Mouse (Mus musculus) left cerebral cortex, adult 2 months (tissue): ENCODE results near the gene Trip12. TPM values are rescaled to one million over a fixed set of nuclear protein-coding genes. Genes with fewer than 3 reads are reported as not detected.

Experiments used
- DNase-seq, 2 experiments: peaks; one replicate each; pipeline ENCODE4 v3.0.0; 2021 to 2022; ENCODE audit warnings: low spot score in 2 of 2, mixed read lengths in 1 of 2; ENCODE audit errors: extremely low spot score in 1 of 2
- H3K27ac ChIP-seq: fragments of 200-600 bp; 2 replicates; pipeline ENCODE4 v1.8.1; 2022
- H3K4me3 ChIP-seq: fragments of 200-600 bp; 2 replicates; pipeline ENCODE4 v1.8.1; 2022
- CTCF ChIP-seq: fragments of 200-600 bp; IDR thresholded peaks from 2 replicates; pipeline ENCODE4 v1.8.1; 2022; ENCODE audit warnings: antibody characterized with exemption, mild to moderate bottlenecking, moderate library complexity
- intact Hi-C: fragments of 180-260 bp; cut with DNase I; formaldehyde crosslinking; loops from one replicate; pipeline ENCODE4 v1.15.1; 2025
- long read RNA-seq, 2 experiments: library from polyadenylated mRNA; stranded (forward); transcript quantifications; one replicate each; pipeline ENCODE4 v2.0.0; 2021; ENCODE audit warnings: borderline mapping rate in 2 of 2
- total RNA-seq, 2 experiments: library from RNA; stranded (reverse); gene quantifications; 2 replicates each; pipeline ENCODE4 v1.2.3; 2021

The Trip12 gene
- total RNA-seq = 100 to 1,000 TPM; 196 to 219 TPM
- long read RNA-seq, experiment 1, full-length matches to known transcripts = 6 of 59 reads
- long read RNA-seq, experiment 1, partial matches to known transcripts = 18 of 59 reads
- long read RNA-seq, experiment 1, other reads (novel, unspliced or antisense) = 35 of 59 reads
- long read RNA-seq, experiment 2, full-length matches to known transcripts = 6 of 45 reads
- long read RNA-seq, experiment 2, partial matches to known transcripts = 12 of 45 reads
- long read RNA-seq, experiment 2, other reads (novel, unspliced or antisense) = 27 of 45 reads

GRCm38 (mm10) chr1:84840018-84840664 is at the start of gene Trip12:
Trip12 (minus strand) TSS chr1:84840516.
- no peak; the same call in 1 of the 2 replicates for TF ChIP-seq CTCF
- Histone ChIP-seq H3K4me3 (peak within 1 kb of the TSS; percentile 74), H3K27ac (peak within 1 kb of the TSS; percentile 96)
- intact Hi-C loops = no loop called here
- no peak for DNase-seq

DNA sequence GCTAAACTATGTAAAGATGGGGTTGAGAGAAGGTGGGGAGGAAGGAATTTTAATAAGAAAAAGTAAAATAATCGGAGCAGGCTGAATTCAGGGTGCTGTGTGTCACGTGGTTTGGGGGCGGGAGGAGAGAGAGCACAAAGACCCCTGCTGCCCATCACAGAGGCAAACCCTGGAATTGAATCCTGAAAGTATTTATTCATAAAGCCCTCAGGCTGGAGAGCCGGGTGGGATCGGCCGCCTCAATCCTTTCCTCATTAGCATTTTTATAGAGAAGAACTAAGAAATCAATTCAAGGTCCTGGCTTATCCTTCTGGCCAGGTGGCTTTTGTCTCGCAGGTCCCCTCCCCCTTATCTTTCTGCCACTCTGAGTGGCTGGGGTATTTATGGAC is 49.7 kb upstream of the Trip12 start:
- DNase-seq = no peak
- intact Hi-C loops = no loop called here
- Histone ChIP-seq H3K27ac (no peak overlapping the region), H3K4me3 (no peak overlapping the region)
- TF ChIP-seq CTCF = no peak

- no peak overlapping the region for H3K4me3 ChIP-seq
- no peak overlapping the region for H3K27ac ChIP-seq
- intact Hi-C loops = loop anchor here (10.0 kb wide), 1 partner anchor 155 kb away; no protein-coding TSS in a partner anchor
- DNase-seq = no peak
- no peak for TF ChIP-seq CTCF
These were observed 49.2 kb upstream of the Trip12 start for GRCm38 (mm10) chr1:84889330-84890004.

DNA sequence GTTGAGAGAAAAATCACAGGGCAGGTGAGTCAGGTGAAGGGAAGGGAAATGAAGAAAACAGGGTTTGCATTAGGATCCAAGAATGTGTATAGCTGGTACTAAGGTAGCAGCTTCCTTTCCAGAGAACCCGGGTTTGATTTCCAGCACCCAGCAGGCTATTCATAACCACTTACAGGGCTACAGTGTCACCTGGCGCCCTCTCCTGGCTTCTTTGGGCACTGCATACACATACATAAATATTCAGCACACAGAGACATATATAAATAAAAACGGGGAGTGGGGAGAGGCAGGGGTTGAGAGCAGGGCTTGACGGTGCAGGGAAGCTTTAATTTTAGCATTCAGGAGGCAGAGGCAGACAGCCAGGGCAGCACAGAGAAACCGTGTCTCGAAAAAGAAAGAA is 45.6 kb upstream of the Trip12 start:
- TF ChIP-seq CTCF = peak; percentile 16
- DNase-seq = no peak
- intact Hi-C loops = loop anchor here (10.0 kb wide), 1 partner anchor 151 kb away; no protein-coding TSS in a partner anchor
- no peak overlapping the region for H3K27ac ChIP-seq
- no peak overlapping the region for H3K4me3 ChIP-seq

- no peak overlapping the region for H3K27ac ChIP-seq
- DNase-seq = no peak
- TF ChIP-seq CTCF = peak; percentile 54
- intact Hi-C loops = loop anchor here (10.0 kb wide), 1 partner anchor 150 kb away; no protein-coding TSS in a partner anchor
- no peak overlapping the region for H3K4me3 ChIP-seq
These were observed 44.9 kb upstream of the Trip12 start for GRCm38 (mm10) chr1:84885174-84885573.

DNA sequence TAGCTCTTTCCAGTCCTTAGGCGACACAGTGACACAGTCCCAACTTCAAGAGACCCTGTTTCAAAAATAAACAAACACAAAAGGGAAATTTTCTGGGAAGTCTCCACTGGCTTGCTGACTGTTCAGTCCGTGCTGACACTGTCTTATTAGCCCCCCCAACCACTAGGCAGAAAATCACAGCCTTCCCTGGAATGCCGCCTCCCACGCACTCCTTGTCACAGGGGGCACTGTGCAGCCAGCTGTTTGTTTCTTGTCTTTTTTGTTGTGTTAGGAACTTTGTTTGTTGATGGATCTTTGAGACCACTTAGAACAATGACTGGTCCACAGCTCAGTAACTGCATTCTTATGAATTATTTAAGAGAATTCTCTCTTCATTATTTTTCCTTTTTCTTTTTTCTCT is 43.6 kb upstream of the Trip12 start:
- no peak for DNase-seq
- Histone ChIP-seq H3K27ac (no peak overlapping the region), H3K4me3 (no peak overlapping the region)
- TF ChIP-seq CTCF = no peak
- intact Hi-C loops = loop anchor here (10.0 kb wide), 1 partner anchor 149 kb away; no protein-coding TSS in a partner anchor

- TF ChIP-seq CTCF = no peak
- no peak for DNase-seq
- H3K27ac ChIP-seq = no peak overlapping the region
- intact Hi-C loops = loop anchor here (10.0 kb wide), 1 partner anchor 148 kb away; no protein-coding TSS in a partner anchor
- no peak overlapping the region for H3K4me3 ChIP-seq
These were observed 42.6 kb upstream of the Trip12 start for GRCm38 (mm10) chr1:84882937-84883336.

- no peak for DNase-seq
- Histone ChIP-seq H3K4me3 (no peak overlapping the region), H3K27ac (no peak overlapping the region)
- no peak for TF ChIP-seq CTCF
- intact Hi-C loops = loop anchor here (10.0 kb wide), 1 partner anchor 147 kb away; no protein-coding TSS in a partner anchor
These were observed 41.8 kb upstream of the Trip12 start for GRCm38 (mm10) chr1:84882066-84882532.

DNA sequence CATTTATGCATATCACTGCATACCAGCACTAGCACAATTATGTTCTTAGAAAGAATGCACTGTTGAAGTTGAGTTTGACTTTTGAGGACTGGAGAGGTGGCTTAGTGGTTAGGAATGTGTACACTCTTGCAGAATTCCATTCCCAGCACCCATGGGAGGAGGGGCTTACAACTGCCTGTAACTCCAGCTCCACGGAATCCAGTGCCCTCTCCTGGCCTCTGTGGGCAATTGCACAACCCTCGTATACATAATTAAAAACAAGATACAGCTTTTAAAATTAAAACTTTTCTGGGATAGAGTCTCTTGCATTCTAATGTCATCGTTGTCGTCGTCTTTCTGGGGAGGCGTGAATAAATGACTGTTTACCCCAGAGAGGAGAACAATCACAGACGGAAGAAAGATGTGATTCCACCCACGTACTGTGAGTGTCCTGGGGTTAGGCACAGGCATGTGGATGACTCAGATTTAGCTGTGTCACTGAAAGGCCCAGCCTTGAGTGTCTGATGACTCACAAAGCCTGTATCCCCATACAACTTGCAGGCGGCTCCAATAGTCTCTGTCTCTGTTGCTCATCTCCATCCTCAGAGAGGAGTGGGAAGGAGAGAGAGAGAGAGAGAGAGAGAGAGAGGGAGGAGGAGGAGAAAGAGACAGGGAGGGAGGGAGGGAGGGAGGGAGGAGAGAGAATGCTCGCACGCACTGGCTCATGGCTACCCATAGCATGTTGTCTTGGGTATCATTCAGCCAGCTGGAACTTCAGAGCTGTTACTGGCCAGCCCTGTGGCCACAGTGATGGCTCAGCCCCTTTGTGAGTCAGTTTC is 41.1 kb upstream of the Trip12 start:
- H3K4me3 ChIP-seq = no peak overlapping the region
- H3K27ac ChIP-seq = no peak overlapping the region
- peak; percentile 29 to 45 for DNase-seq
- peak; percentile 43 for TF ChIP-seq CTCF
- intact Hi-C loops = loop anchor here (10.0 kb wide), 1 partner anchor 147 kb away; no protein-coding TSS in a partner anchor

GRCm38 (mm10) chr1:84879571-84880120 is 39.3 kb upstream of the Trip12 start:
- no peak overlapping the region for H3K4me3 ChIP-seq

GRCm38 (mm10) chr1:84877590-84877989 is 37.3 kb upstream of the Trip12 start:
- no peak overlapping the region for H3K4me3 ChIP-seq
- no peak for TF ChIP-seq CTCF
- H3K27ac ChIP-seq = no peak overlapping the region
- intact Hi-C loops = no loop called here
- no peak for DNase-seq

More at GRCm38 (mm10) chr1:84879571-84880120, 39.3 kb upstream of the Trip12 start:
- intact Hi-C loops = loop anchor here (10.0 kb wide), 1 partner anchor 145 kb away; no protein-coding TSS in a partner anchor
- H3K27ac ChIP-seq = no peak overlapping the region
- TF ChIP-seq CTCF = no peak
- DNase-seq = no peak
